Comparison of ENCODE assay signal across 16 mouse cellular contexts in genomic region chr5:44736366-44736765, GRCm38 (mm10).
"Had no signal": no experiment of that assay in that cellular context is flagged by ENCODE, and none has a peak within 500 bp of the region (broad histone marks: within the 10 kb centered on the region; RNA-seq: fewer than 3 reads in every experiment).

No protein-coding gene starts in this region.

- H3K27ac ChIP-seq: hindbrain, postnatal 0 days; kidney, embryonic 15.5 days; layer of hippocampus, adult 2 months; limb, embryonic 10.5 days; limb, embryonic 13.5 days; liver, embryonic 12.5 days; liver, embryonic 15.5 days; macrophage; midbrain, embryonic 13.5 days had no signal

- H3K4me3 ChIP-seq: kidney, embryonic 15.5 days; layer of hippocampus, adult 2 months; limb, embryonic 10.5 days; limb, embryonic 13.5 days; liver, embryonic 12.5 days; liver, embryonic 15.5 days; midbrain, embryonic 13.5 days had no signal

- H3K36me3 ChIP-seq: kidney, embryonic 15.5 days; limb, embryonic 13.5 days; liver, embryonic 12.5 days; liver, embryonic 15.5 days; midbrain, embryonic 13.5 days had no signal

- H3K27me3 ChIP-seq: kidney, embryonic 15.5 days; limb, embryonic 13.5 days; liver, embryonic 12.5 days; liver, embryonic 15.5 days; midbrain, embryonic 13.5 days had no signal

- DNase-seq: kidney, adult 18-20 months; kidney, postnatal 25 days; layer of hippocampus, postnatal 36 days; liver; thymus, adult 18-20 months had no signal

- H3K9me3 ChIP-seq: kidney, embryonic 15.5 days; limb, embryonic 10.5 days; limb, embryonic 13.5 days; liver, embryonic 12.5 days; liver, embryonic 15.5 days; midbrain, embryonic 13.5 days had no signal

- H3K4me2 ChIP-seq: kidney, embryonic 15.5 days; limb, embryonic 13.5 days; liver, embryonic 12.5 days; liver, embryonic 15.5 days; midbrain, embryonic 13.5 days had no signal

- H3K9ac ChIP-seq: kidney, embryonic 15.5 days; limb, embryonic 13.5 days; liver, embryonic 12.5 days; liver, embryonic 15.5 days; midbrain, embryonic 13.5 days had no signal

- ATAC-seq: hindbrain, postnatal 0 days; inflammation-experienced regulatory T-cells, adult 6 months; intestine, embryonic 16.5 days; liver, embryonic 12.5 days; midbrain, embryonic 13.5 days had no signal

- H3K4me1 ChIP-seq: kidney, embryonic 15.5 days; limb, embryonic 10.5 days; limb, embryonic 13.5 days; liver, embryonic 12.5 days; liver, embryonic 15.5 days had no signal
